Mouse (Mus musculus) bone marrow macrophage, adult 2 months (primary cell): Measurements from ENCODE around the gene Tenm3.

ENCODE experiments used
- CTCF ChIP-seq: IDR thresholded peaks from 2 replicates; pipeline ENCODE4 v1.5.1; 2012; ENCODE audit warnings: low read depth, mild to moderate bottlenecking, low read length, moderate library complexity
- POLR2A ChIP-seq: IDR thresholded peaks from 2 replicates; pipeline ENCODE4 v1.6.1; 2012; ENCODE audit warnings: mild to moderate bottlenecking, low read depth, low read length, borderline replicate concordance

DNA sequence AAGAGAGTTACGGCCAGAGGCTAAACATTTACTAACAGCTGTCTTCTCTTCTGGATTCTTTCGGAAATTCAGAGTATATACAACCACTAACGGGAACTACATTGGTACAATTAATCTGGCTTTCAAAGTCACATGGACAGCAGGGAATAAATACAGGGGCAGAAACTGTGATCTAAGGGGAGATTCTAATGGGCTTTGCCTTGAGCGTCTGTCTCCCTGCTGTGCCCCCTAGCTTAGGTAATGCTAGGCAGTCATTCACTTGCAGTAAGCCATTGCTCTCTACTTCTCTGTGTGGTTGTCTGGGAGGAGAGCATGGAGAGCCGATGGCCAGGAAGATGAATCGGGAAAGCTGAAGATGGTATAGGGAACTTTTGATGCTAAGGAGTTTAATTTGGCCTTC is 264.0 kb downstream of the Tenm3 start:
- TF ChIP-seq POLR2A (no peak), CTCF (no peak)
